Mouse (Mus musculus): ENCODE results near the gene Wdr48. TPM values are rescaled to one million over a fixed set of nuclear protein-coding genes. Genes with fewer than 3 reads are reported as not detected.

Wdr48 gene
- total RNA-seq, 2 experiments from 2014 or later, result 46.5 to 52.9 TPM

- DNase-seq (ENCODE audit: low spot score in 2 of 2), result no peak
Measured at GRCm38 (mm10) chr9:119923462-119923861, 28.8 kb downstream of the Wdr48 start.

- no peak for DNase-seq (ENCODE audit: low spot score in 2 of 2)
Measured at GRCm38 (mm10) chr9:119925120-119925657, 30.5 kb downstream of the Wdr48 start.

DNA sequence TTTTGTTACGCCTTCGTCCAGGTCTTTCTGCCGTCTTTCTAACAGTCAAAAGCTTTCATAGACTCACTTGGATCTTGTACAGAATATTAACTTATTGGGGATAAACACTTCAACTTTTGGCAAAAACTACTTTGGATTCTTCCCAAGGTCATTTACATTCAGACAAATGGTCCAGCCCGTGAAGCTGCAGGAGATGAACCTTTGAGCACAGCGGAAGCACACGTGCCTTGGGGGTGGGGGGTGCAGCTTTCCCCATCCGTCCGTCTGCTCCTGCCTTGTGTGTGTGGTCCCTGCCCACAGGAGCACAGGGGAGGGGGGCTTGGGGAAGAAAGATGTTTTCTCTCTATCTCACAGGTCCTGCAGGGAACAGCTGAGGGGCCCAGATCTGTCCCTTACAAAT, 31.1 kb downstream of the Wdr48 start:
- DNase-seq (ENCODE audit: low spot score in 2 of 2), result no peak

GRCm38 (mm10) chr9:119926497-119926896, 31.8 kb downstream of the Wdr48 start:
- DNase-seq (ENCODE audit: low spot score in 2 of 2), result no peak

- DNase-seq (ENCODE audit: low spot score in 2 of 2), result no peak
Measured at GRCm38 (mm10) chr9:119932358-119932757, 37.7 kb downstream of the Wdr48 start.

GRCm38 (mm10) chr9:119933675-119934074, 39.0 kb downstream of the Wdr48 start:
- DNase-seq (ENCODE audit: low spot score in 2 of 2), result no peak

DNA sequence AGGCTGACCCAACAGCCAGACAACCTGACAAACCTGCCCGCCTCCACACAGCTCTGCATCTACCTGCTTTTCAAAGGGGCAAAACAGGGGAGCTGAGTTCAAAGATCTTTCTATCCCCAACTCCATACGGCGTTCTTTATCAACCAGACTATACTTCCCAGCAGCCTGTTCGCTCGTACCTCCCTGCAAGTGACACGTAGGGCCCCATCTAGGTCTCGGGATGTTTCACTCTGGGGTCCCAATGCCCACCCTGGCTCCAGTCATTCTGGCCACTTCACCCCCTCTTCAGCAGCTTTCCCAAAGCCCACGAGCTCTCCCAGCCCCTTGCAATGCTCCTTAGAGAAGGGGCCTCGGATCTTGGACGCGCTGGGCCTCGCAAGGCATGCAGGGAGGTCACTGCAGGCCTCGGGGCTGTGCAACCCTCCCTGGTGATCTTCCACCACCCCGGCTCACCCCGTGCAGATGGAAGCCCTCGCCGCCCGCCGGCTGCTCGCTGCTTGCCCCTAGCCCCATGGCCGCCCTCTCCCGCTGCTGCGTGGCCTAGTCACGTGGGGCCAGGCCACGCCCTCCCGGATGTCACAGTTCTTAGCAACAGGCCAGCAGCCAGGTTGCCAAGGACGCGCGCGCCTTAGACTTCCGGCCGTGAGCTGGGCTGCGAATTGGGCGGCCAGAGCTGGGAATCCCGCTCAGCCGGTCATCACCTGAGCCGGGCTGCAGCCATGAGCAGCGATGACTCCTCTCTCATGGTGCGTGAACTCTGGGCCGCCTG, 42.5 kb downstream of the Wdr48 start, which contains the start of the genes Gorasp1 and Ttc21a:
TSS of gene Gorasp1 (minus strand) at position 561 of the 769 bp plus-strand sequence.
TSS of gene Ttc21a (plus strand) at position 602 of the 769 bp plus-strand sequence.
- DNase-seq (ENCODE audit: low spot score in 2 of 2), result peak; percentile 92 to 97

DNA sequence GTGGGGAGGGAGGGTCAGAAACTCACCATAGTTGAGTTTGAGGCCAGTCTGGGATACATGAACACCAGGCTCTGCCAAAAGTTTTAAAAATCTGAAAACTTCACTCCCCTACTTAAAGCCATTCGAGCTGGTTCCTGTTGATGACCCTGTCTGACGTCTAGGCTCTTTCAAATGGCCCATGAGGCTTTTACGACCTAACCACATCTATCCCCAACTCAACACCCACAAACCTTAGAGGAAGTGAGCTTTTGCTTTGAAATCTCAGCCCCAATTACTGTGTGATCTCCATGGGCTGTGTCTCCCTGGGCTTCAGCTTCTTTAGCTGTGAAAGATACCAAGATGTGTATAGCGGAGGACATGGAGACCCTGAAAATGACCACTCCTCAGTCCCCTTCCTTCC, 43.8 kb downstream of the Wdr48 start:
- DNase-seq (ENCODE audit: low spot score in 2 of 2), result no peak

GRCm38 (mm10) chr9:119939646-119940045, 45.0 kb downstream of the Wdr48 start:
- DNase-seq (ENCODE audit: low spot score in 2 of 2), result no peak

DNA sequence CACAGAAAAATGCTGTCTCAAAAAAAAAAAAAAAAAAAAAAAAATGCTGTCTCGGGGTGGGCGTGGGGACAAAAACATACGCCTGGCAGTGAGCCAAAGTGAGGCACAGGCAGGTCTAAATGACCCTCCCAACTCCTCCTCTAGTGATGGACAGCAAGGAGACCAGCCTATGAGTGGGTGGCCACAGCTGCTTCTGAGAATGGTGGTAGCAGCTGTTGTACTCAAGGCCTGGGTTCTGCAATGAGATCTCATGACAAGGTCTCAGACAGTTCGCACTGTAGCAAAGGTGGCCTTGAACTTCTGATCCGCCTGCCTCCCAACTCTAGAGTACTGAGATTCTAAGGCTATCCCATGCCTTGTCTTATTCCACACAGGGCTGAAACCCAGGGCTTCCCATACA, 46.7 kb downstream of the Wdr48 start:
- DNase-seq (ENCODE audit: low spot score in 2 of 2), result no peak

DNA sequence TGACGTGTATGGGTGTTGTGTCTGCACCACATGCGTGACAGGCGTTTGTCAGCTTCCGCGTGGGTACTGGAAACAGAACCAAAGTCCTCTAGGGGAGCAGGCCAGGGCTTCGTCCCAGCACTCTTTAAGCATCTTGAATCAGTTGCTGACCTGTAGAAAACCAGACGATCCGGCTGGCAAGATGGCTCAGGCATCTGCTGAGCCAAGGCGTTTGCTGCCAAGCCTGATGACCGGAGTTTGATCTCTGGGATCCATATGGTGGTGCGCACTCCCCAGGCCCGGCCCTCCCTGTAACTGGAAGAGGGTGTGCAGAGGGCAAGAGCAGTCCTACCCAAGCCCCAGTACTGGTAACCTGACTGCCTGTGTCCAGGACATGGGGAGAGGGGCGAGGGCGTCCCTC, 47.2 kb downstream of the Wdr48 start:
- DNase-seq (ENCODE audit: low spot score in 2 of 2), result no peak

DNA sequence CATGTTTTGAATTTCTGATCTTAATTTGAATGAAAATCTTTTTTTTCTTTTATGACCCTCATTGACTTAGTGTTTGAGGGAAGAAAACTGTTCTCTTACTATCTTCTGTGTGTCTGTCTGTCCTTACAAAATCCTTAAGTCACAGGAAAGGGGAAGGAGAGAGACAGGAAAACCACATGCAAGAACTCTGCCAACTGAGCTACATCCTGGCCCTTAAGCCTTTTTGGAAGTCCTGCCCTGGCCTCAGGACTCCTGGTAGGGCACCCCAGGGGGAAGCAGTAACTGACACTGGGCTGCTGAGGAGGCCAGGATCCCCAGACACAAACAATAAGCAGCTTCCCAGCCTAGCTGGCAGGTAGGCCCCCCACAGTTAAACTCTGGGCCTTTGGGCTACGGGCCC, 48.6 kb downstream of the Wdr48 start:
- DNase-seq (ENCODE audit: low spot score in 2 of 2), result no peak

- DNase-seq (ENCODE audit: low spot score in 2 of 2), result peak in 1 of 2 experiments; percentile 39
Measured at GRCm38 (mm10) chr9:119945173-119945900, 50.7 kb downstream of the Wdr48 start.

DNA sequence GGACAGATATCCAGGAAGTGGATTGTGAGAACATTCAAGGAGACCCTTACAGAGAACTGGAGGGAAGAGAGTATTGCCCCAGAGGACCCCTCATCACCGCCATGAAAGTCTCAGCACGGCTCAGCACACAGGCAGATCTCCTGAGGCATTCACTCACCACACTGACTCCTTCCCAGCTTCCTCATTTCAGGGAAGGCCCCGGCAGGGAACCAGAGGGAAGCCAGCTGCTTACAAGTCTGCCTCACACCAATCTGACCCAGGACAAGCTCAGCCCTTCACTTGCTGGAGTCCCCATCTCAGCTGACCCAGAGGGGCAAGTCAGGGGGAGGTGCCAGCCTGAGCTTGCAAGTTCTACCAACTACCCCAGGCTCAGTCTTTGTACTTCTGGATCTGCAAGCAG, 54.1 kb downstream of the Wdr48 start:
- no peak for DNase-seq (ENCODE audit: low spot score in 2 of 2)

- no peak for DNase-seq (ENCODE audit: low spot score in 2 of 2)
Measured at GRCm38 (mm10) chr9:119950434-119950833, 55.8 kb downstream of the Wdr48 start.

DNA sequence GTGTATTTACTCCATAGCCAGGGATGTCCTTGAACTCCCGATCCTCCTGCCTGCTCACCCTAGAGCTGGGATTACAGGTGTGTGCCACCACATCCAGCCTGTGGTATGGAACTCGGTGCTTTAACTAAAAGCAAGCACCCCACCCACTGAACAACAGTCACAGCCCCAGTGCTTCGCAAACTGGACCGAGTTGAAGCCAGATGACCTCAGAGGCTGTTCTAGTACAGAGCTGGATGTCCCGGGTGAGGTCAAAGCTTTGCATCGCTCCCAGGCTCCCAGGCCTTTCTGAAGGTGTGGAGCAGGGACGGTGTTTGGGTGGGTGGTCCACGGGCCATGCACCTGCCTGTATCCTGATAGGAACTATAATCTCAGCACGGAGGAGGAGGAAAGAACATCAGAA, 56.7 kb downstream of the Wdr48 start:
- no peak for DNase-seq (ENCODE audit: low spot score in 2 of 2)

DNA sequence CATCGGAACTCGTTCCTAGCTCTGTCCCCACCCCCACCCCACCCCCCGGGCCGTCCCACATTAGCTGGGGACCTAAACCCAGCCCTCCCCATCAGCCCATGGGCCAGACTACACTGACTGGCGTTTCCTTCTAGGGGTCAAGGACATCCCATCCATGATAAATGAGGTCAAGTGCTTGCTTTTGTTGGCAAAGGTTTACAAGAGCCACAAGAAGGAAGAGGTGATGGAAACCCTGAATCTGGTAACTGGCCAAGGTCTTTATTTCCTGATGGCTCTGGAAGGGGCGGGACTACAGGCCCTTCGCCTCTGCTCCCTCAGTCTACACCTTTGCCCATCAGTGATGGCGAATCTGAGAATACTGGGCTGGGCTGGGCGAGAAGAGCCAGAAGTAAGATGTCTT, 64.2 kb downstream of the Wdr48 start:
- no peak for DNase-seq (ENCODE audit: low spot score in 2 of 2)

GRCm38 (mm10) chr9:119962216-119962615, 67.5 kb downstream of the Wdr48 start:
- no peak for DNase-seq (ENCODE audit: low spot score in 2 of 2)

- peak; percentile 76 to 79 for DNase-seq (ENCODE audit: low spot score in 2 of 2)
Measured at GRCm38 (mm10) chr9:119962987-119963667, 68.4 kb downstream of the Wdr48 start.

DNA sequence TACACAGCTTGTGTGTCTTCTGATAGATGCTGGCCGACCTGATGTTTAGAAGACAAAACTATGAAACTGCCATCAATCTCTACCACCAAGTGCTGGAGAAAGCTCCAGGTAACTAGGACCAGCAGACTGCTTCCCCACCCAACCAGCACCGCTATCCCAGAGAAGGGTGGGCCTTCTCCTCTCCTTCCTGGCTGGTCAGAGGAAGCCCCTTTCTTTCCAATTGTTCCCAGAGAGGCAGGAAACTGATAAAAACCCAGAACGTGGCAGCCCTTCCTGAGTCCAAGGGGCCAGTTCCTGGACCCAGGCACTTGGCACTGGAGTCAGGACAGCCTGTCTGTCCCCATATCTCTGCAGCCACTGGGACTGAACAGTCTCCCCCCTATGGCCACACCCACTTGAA, 69.5 kb downstream of the Wdr48 start:
- DNase-seq (ENCODE audit: low spot score in 2 of 2), result no peak

- no peak for DNase-seq (ENCODE audit: low spot score in 2 of 2)
Measured at GRCm38 (mm10) chr9:119965186-119965585, 70.5 kb downstream of the Wdr48 start.

All from adrenal gland, adult 18-20 months (tissue).